Mouse (Mus musculus): ENCODE measurements around the gene Gabbr1.

Gabbr1 gene

DNA sequence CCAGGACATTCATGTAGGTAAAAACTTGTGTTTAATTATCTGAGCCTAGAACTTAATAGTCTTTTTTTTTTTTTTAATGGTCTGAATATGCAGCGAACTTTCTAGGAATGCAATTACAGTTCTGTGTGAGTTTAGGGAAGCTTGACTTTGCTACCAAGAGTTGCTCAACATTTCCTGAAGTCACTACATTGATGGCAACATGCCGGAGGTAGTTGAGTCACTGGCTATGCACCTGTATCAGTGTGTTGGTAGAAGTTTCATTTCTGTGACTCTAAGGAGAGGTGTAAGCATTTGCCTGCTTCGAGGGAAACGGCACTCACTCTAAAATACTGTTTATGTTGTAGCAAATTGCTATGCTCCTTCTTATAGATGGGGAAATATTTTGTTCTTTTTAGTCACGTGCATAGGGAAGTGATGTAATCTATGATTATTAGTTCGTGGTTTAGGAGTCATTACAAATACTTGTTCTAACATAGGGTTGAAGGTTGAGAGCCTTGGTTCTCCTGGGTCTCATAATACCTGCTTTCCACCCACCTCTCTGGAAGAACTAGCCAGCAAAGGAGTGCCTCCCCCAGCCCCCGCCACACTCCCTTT lies 1.0 kb upstream of the Gabbr1 start:
- no peak for DNase-seq (ENCODE audit: low spot score in 2 of 2)

DNA sequence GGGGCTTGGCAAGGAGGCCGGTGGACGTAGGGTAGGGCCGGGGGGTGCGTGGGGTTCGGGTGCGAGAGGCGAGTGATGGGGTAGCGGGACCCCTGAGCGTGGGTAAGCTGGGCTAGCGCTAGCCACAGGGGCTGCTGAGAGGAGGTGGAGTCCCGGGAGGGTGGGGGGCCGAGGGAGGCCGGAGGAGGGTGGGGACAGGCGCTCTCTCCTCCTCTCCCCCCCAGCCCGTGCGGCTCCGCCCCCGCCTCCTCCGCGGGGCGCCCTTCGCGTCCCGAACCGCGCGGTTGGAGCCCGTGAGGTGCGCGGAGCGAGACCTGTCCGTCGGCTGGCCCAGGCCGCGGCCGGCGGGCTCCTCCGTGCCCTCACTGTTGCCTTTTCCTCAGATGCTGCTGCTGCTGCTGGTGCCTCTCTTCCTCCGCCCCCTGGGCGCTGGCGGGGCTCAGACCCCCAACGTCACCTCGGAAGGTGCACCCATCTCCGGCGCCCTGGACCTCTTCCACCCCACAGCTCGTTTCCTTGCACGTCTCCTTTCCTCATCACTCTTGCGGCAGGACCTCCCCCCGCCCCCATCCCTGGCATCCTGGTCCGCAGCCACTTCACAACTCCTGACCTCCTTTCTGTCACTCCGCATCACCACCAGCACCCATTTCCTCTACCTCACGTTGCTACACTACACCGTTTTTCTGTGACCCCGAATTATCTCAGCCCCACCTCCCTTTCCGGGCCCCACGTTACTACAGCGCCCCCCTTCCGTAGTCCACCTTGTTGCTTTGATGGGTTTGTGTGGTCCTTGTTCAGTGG lies 746 bp downstream of the Gabbr1 start:
- peak in 1 of 2 experiments; percentile 67 for DNase-seq (ENCODE audit: low spot score in 2 of 2)

DNA sequence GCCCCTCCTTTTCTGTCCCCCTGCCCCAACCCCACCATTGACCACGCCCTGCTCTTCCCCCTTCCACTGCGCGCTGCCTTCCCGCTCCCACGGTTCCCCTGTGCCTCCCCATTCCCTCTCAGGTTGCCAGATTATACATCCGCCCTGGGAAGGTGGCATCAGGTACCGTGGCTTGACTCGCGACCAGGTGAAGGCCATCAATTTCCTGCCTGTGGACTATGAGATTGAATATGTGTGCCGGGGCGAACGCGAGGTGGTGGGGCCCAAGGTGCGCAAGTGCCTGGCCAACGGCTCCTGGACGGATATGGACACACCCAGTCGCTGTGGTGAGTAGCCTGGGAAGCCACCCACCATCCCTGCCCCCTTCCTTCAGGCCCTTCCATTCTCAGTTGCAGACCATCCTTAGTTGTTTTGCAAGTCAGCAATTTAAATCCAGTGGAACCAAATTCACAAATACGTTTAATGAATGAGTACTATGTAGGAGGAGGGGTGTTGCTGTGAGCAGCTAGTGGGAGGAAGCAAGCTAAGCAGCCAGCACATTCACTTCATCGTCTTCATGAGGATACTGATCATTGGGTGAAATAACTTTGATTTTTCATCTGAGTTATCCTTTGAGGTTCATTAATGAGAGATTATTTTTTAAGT lies 1.7 kb downstream of the Gabbr1 start:
- DNase-seq (ENCODE audit: low spot score in 2 of 2): no peak

DNA sequence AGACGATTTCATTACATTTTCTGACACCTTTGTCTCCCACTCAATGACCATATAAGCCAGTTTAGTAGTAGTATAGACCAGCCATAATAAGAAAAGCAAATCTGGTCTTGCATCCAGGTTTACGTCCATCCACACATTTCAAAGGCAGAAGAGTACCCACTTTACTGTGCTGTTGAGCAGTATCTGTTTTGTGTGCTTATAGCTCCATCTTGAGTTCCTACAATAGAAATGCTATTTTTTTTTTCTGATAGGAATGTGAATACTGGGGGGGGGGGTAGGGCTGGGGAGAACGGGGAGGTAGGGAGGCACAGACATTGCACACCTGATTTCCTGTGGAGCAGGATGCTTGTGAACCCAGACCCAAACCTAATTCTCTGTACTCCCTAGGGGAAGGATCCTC lies 2.2 kb downstream of the Gabbr1 start:
- no peak for DNase-seq (ENCODE audit: low spot score in 2 of 2)

DNA sequence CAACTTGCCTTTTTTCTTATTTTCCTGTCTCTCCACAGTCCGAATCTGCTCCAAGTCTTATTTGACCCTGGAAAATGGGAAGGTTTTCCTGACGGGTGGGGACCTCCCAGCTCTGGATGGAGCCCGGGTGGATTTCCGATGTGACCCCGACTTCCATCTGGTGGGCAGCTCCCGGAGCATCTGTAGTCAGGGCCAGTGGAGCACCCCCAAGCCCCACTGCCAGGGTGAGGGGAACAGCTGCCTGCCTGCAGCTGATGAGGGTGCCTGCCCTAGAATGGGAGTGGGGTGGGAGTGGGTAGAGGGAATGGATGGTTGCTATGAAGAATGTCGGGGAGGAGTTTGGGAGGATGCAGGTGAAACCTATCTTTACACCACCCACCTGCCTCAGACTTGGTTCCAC lies 2.6 kb downstream of the Gabbr1 start:
- DNase-seq (ENCODE audit: low spot score in 2 of 2): no peak

DNA sequence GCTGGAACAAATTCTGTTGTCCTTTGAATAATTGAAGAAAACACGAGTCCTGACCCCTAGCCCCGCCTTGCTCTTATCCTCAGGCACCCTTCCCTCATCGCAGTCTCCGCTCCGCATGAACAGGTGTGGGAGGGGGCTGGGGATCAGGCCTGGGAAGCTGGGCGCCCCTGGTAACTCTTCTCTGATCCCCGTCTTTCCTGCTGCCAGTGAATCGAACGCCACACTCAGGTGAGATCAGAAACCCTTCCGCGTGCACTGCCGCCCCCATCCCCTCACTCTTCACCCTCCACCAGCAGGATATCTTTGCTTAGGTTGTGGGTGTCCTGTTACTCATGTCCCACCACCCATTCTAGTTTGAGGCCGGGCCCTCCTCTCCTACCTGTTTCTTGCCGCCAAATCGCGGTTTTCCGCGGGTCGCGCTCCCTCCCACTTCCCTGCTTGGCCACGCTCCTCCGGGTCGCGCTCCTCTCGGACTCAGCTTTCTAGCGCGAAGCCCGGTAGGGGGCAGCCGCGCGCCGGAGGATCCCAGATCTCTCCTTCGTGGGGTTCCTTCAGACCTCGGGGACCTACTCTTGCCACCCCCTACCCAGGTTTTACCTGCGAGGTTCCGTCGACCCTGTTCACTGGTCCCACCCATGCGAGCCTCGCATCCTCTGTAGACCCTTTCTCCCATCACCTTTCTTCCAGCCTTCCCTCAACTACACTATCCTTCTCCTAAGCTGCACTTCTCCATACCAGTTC lies 4.0 kb downstream of the Gabbr1 start:
- DNase-seq (ENCODE audit: low spot score in 2 of 2): peak in 1 of 2 experiments; percentile 74

DNA sequence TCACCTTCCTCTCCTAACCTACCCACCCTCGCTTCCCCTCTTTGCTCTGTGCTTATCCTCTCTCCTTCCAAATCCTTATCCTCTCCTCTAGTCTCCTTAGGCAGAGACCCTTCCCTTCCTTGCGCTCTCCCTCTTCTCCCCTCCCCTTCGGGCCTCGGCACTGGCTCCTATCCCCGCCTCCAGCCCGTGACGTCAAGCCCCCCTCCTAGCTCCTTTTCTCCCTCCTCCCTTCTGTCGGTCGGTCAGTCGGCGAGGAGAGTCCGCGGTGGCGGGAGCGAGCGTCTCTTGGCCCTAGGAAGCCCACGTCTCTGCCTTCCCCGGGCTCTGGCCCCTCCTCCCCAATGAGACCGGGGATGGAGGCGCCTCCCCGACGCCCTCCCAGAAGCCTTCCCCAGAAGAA lies 4.6 kb downstream of the Gabbr1 start:
- peak in 1 of 2 experiments; percentile 64 for DNase-seq (ENCODE audit: low spot score in 2 of 2)

DNA sequence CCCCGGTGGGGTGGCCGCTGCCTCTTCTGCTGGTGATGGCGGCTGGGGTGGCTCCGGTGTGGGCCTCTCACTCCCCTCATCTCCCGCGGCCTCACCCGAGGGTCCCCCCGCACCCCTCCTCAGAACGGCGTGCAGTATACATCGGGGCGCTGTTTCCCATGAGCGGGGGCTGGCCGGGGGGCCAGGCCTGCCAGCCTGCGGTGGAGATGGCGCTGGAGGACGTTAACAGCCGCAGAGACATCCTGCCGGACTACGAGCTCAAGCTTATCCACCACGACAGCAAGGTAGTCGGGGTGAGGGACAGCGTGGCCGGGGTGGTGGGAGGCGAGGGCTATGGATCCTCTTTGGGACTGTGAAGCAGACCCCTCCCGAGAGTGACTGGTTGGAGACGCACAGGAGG lies 5.1 kb downstream of the Gabbr1 start:
- DNase-seq (ENCODE audit: low spot score in 2 of 2): no peak

DNA sequence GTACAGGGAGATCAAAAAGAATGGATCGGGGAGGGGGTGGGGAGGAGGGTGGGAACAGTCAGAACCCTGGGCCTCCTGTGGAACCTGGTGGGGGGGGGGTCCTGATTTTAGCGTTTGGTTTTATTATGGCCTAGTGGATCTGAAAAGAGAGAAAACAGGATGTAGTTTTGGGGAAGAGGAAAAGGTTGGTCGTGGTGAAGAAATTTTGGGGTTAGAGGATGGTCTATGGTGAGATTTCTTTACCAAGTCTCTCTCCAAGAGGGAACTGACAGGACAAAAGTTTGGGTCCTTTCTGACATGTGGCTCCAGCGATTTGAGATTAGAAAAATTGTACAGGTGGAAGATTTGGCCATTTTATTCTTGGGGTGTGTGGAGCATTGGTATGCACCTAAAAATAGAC lies 6.0 kb downstream of the Gabbr1 start:
- no peak for DNase-seq (ENCODE audit: low spot score in 2 of 2)

DNA sequence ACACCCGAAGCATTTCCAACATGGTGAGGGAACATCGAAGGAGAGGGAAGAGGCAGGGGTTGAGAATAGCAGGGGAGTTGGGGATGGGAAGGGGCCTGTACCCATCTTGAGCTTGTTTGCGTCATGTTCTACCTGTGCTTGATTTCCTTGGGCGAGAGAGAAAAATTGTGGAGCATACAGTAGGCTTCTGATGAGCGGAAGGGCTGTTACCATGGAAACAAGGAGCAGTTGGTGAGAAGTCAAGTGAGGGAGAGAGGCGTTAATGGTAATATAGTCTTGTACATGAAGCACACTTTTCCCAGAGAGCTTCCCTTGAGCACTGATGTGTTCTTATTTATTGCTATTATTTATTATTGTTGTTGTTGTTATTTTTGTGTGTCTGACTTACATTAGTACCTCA lies 11.2 kb downstream of the Gabbr1 start:
- no peak for DNase-seq (ENCODE audit: low spot score in 2 of 2)

DNA sequence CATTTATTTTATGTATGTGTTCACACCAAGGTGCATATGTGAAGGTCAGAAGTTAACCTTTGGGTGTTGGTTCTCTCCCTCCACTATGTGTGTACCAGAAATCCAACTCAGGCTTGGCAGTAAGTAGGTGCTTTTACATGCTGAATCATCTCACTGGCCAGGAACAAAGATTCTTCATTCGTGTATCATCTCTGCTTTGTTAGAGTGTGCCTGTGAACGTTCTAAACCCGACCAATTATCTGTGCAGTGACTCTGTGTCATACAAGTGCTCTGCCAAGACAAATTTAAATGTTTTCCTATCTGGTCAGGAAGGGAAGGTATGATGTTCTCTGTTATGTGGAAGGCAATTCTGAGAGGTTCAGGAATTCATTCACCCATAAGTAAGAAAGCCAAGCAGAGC lies 15.7 kb downstream of the Gabbr1 start:
- DNase-seq (ENCODE audit: low spot score in 2 of 2): no peak

DNA sequence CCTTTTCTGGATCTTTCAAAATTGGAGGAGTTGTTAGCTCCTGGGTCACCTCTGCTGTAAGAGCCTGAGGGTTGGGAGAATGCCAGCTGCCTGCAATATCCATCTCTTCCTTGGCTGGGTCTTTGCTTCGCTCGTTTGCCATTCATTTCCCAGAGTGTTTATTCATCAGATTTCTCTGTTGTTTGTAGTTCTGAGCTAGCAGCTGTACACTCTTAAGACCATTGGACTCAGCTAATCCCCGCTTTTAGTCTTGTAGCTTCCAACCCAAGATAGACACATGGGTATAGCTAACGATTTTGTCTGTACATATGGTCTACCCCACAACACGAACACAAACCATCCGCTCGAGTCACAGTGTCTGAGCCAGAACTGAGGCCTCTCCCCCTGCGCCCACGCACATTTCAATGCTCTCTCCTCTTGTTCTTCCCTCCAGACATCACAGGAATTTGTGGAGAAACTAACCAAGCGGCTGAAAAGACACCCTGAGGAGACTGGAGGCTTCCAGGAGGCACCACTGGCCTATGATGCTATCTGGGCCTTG lies 16.4 kb downstream of the Gabbr1 start:
- no peak for DNase-seq (ENCODE audit: low spot score in 2 of 2)

DNA sequence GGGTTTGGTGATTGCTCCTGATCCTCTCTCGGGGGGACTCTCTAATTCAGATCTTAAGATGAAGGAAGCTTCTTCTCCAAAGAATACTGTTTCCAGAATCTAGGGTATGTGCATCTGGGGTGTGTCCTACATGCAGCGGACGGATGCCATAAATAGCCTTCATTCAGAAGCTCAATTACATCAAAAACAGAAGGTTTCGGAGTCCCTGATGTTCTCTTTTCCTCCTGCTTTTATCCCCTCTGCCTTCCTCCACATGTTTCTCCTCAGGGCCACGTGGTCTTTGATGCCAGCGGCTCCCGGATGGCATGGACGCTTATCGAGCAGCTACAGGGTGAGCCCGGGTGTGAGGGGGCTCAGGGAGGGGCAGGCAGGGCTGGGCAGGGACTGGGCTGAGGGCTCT lies 17.3 kb downstream of the Gabbr1 start:
- DNase-seq (ENCODE audit: low spot score in 2 of 2): no peak

DNA sequence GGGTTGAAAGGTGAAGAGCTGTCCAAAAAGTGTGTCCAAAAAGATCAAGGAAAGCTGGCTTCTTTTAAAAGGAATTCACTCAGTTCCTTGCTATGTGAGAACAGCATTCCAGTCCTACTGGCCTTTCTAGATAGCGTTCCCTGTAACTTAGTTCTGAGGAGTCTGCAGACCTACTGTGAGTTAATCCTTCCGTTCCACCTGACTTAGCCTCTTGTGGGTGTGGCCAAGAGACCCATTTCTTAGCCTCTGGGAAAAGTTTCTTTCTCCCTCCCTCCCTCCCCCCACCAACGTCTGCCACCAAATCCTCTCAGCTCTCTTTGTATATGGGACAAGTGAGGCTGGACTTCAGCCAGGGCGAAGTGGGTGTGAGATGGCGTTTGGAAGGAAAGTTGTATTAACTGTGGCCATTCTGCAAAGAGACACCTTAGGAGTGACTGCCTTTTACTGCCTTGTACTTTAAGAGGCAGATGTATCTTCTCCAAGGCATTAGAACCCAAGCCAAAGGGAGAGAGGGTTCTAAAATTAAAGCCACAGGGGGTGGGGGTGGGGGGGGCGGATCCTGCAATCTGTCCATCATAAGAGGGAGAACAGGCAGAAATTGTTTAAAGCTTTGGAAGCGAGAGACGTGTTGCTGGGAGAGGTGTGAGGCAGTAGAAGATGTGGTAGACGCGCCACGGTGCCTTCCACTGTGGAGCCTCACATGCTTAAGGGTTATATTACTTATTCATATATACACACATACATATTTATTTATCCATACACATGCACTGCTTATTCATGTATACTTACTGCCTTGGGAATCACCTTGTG lies 18.1 kb downstream of the Gabbr1 start:
- no peak for DNase-seq (ENCODE audit: low spot score in 2 of 2)

DNA sequence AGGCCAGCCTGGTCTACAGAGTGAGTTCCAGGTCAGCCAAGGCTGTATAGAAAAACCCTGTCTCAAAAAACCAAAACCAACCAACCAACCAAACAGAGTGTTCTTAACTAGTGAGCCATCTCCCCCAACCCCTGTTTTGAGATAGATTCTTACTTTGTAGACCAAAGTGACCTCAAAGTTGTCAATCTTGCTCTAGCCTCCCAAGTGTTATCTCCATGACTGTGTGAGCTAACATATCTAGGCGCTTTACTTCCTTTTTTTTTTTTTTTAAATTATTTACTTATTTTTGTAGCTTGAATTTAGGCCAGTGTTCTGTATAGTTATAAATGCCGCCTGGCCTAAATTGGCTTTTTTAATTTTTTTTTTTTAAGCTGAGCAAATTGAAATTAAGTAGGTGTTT lies 20.2 kb downstream of the Gabbr1 start:
- DNase-seq (ENCODE audit: low spot score in 2 of 2): no peak

DNA sequence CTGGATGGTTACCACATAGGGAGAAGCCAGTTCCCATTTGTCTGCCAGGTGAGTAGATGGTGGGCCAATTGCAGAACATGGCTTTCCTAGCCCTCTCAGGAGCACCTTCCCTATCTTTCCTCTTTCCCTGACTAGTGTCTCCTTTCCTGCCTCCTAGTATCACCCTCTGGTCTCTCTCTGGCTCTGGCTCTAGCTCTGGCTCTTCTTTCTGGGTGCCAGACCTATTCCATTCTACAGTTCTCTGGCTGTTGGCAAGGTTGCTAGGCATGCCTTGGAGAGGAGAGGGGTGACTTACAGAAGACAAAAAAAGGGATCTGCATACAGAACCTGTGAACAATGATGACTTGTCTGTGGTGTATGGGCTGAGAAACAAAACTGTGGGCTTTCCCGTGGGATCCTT lies 22.1 kb downstream of the Gabbr1 start:
- no peak for DNase-seq (ENCODE audit: low spot score in 2 of 2)

DNA sequence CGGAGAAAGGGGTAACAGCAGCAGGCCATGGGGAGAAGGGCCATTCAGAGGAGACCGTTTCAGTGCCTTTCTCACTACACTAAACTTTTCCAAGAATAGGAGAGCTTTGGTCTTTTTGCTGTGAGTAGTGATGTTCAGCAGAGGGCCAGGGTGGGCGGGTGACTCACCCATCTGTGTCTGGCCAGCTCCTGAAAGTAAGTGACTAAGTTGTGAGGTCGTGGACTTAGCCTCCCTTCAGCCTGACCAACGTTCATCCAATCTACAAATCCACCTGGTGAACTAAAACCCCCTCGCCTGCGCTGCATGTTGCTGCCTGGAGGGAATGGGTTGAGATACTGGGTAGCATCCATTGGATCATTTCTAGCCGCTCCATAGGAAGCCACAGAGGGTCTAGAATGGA lies 24.4 kb downstream of the Gabbr1 start:
- DNase-seq (ENCODE audit: low spot score in 2 of 2): no peak

DNA sequence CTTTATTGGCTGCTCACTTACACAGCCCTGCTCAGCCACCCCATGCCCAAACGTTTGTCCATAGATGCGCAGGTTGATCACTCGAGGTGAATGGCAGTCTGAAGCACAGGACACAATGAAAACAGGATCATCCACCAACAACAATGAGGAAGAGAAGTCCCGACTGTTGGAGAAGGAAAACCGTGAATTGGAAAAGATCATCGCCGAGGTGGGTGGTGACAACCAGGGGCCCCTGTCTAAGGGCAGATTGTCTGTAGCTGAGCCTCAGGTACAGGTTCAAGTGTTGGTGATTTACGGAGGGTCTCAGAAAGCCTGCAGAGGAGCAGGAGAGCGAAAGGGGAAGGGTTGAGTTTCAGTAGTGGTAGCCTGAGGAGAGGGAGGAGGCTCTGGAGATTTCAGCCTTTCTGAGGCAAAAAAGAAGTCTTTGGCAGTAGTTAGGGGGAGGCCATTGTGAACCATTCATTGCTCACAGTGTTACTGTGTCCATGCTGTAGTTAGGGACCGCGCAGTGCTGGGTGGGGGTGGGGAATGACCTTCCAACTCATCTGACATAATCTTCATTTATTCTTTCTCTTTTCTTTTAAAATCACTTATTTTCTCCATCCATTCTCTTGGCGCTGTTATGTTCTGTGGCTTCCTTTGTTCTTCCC lies 26.4 kb downstream of the Gabbr1 start:
- DNase-seq (ENCODE audit: low spot score in 2 of 2): no peak

DNA sequence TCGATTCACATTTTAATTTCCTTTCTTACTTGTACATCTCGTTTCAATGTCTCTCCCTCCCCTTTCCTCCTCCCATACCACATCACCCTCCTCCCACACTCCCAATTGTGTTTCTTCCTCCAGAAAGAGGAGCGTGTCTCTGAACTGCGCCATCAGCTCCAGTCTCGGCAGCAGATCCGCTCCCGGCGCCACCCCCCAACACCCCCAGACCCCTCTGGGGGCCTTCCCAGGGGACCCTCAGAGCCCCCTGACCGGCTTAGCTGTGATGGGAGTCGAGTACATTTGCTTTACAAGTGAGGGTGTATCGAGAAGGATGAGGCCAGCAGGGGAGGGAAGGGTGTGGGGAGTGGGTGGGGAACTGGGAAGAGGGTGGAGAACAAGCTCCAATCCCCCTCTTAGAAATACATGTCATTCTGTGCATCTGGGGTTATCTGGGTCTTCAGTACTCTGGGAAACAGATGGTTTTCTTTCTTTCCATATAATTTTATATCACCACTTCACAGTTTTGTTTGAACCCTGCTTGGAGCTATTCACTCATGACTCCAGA lies 27.0 kb downstream of the Gabbr1 start:
- DNase-seq (ENCODE audit: low spot score in 2 of 2): no peak

DNA sequence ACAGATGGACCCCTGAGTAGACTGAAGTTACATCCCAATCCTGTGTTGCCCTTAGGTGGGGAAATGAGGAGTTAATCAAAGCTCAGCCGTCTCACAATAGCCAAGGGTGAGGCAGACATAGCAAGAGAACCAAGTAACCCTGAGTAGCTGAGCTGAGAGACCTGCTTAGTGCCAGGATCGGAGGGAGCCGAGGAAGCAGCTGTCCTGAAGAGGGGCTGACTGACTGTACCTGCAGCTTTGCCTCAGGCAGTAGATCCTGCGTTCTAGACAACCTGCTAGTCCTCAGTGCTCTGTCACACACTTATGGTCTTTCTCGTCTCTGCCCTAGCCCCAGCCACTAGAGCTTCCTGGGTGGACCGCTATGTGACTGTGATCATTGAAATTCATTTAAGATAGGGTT lies 29.4 kb downstream of the Gabbr1 start:
- DNase-seq (ENCODE audit: low spot score in 2 of 2): no peak

DNA sequence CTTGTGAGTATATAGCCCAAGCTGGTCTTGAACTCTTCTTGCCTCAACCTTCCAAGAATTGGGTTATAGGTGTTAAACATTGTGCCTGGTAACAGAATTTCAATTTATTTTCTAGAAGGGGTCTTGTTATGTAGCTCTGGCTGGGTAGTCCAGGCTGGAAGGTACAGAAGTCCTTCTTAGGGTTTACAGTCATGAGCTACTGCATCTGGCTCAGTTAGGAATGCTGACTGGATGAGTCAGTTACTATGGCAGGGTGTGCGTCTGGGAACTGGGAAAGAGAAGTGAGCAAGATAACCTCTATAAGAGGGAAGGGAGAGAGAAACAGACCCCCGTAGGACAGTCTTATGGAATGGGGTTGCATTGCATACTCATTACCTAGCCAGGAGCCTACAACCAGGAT lies 30.0 kb downstream of the Gabbr1 start:
- no peak for DNase-seq (ENCODE audit: low spot score in 2 of 2)
